Mouse (Mus musculus) heart, postnatal 0 days (tissue): ENCODE results near the gene Atat1. TPM values are rescaled to one million over a fixed set of nuclear protein-coding genes. Genes with fewer than 3 reads are reported as not detected.

Experiments
- ATAC-seq: fragments of 200-750 bp; cut with Nextera tagmentation; 2 replicates; pipeline ENCODE4 v1.8.0; 2017; ENCODE audit warnings: low read depth, moderate number of reproducible peaks, moderate library complexity; ENCODE audit not compliant: insufficient read depth
- DNase-seq: peaks from one replicate; pipeline ENCODE4 v3.0.0-alpha.2; 2016; ENCODE audit warnings: low spot score
- H3K27ac ChIP-seq: fragments of 300-500 bp; sonication (generic); 2 replicates; pipeline ENCODE4 v1.5.1; 2014; ENCODE audit warnings: low read depth, mild to moderate bottlenecking
- H3K27me3 ChIP-seq: fragments of 300-500 bp; sonication (generic); 2 replicates; pipeline ENCODE4 v1.6.1; 2014; ENCODE audit warnings: low read length, mixed read lengths; ENCODE audit not compliant: control insufficient read depth, insufficient read depth
- H3K36me3 ChIP-seq: fragments of 300-500 bp; sonication (generic); replicated peaks from 2 replicates; pipeline ENCODE4 v1.6.1; 2014; ENCODE audit warnings: low read length, mixed read lengths; ENCODE audit not compliant: control insufficient read depth, insufficient read depth
- H3K4me1 ChIP-seq: fragments of 300-500 bp; sonication (generic); 2 replicates; pipeline ENCODE4 v1.6.1; 2014; ENCODE audit warnings: antibody characterized with exemption; ENCODE audit not compliant: control insufficient read depth, insufficient read depth
- H3K4me2 ChIP-seq: fragments of 300-500 bp; sonication (generic); 2 replicates; pipeline ENCODE4 v1.6.1; 2014; ENCODE audit warnings: low read depth, mild to moderate bottlenecking, low read length, moderate library complexity
- H3K4me3 ChIP-seq: fragments of 300-500 bp; sonication (generic); 2 replicates; pipeline ENCODE4 v1.5.1; 2014; ENCODE audit warnings: low read depth, low read length
- H3K9ac ChIP-seq: fragments of 300-500 bp; sonication (generic); replicated peaks from 2 replicates; pipeline ENCODE4 v1.6.1; 2014; ENCODE audit warnings: low read depth, low read length, mixed read lengths
- H3K9me3 ChIP-seq: fragments of 300-500 bp; sonication (generic); replicated peaks from 2 replicates; pipeline ENCODE4 v1.6.1; 2016; ENCODE audit warnings: low read length; ENCODE audit not compliant: control insufficient read depth
- CTCF ChIP-seq: IDR thresholded peaks from 2 replicates; pipeline ENCODE4 v1.5.1; 2016; ENCODE audit warnings: antibody characterized with exemption, control low read depth, low read depth
- EP300 ChIP-seq: IDR thresholded peaks from 2 replicates; pipeline ENCODE4 v1.6.1; 2016; ENCODE audit warnings: antibody characterized with exemption, low read depth
- WGBS: fragments of 180-500 bp; shearing (Covaris S2); extraction: QIAGEN DNeasy Blood & Tissue Kit; methylation state at CpG from one replicate; pipeline ENCODE4 v1.1.7; 2014; 5-methylcytosine and 5-hydroxymethylcytosine counted together
- polyA plus RNA-seq: library from polyadenylated mRNA; unstranded; fragments of >200 nt; fragmentation: Nextera tagmentation; extraction: Ambion mirVana; gene quantifications from 2 replicates; pipeline ENCODE4 v1.2.1, GENCODE M21; 2015
- total RNA-seq: library from RNA; depleted of rRNA; stranded (reverse); fragments of >200 nt; gene quantifications from 2 replicates; pipeline ENCODE4 v1.2.3, GENCODE M21; 2014; ENCODE audit warnings: low replicate concordance

Atat1 gene
- total and polyA plus RNA-seq, 2 experiments from 2014 or later, result 19.1 to 31.0 TPM

DNA sequence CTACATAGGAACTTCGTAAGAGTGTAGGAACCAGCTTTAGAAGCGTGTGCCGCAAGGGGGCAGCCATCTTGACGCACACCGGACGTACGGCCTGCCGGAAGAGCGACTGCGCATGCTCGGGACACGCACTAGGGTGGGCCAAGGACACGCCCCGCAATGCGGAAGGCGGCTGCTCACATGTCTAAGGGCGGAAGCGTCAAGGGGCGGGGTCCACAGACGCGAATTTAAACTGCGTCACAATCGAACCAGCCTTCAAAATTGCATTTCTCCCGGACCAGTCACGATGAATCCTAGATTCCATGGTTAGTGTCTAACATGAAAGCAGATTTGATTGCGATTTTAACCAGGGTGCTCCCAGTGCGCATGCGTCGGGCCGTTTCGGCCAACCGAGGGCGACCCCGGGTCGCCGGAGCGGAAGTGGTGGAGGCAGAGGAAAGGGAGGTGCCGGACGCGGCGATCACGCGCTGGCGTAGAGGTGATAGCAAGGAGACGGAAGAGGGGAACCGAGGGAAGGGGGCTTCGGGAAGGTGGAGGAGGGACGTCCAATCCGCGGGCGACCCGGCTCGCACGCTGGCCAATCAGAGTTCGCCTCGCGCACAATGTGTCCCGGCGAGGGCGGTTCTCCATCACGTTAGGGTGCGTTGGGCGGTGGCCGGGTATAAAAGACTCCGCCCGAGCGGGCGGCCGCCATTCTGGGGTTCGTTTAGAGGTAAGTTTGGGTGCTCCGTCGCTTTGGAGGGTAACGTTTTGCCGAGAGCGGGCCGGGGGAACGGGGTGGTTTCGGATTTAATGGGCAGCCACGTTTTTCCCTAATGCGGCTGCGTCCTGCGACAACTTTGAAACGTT is 6.6 kb upstream of the Atat1 start, which contains the start of the genes Mrps18b and Ppp1r10:
Mrps18b (minus strand) TSS at position 93 of the 846 bp plus-strand sequence.
Ppp1r10 (plus strand) TSS at position 138 of the 846 bp plus-strand sequence.
- TF ChIP-seq EP300 (peak; percentile 98), CTCF (peak; percentile 66)
- H3K4me2 ChIP-seq, result peak within 1 kb of the TSS; percentile 89
- peak within 1 kb of the TSS; percentile 91 for H3K4me3 ChIP-seq
- H3K4me1 ChIP-seq, result peaks cover 18% of the 10 kb centered on the region; the same call in 1 of the 2 replicates
- peak within 1 kb of the TSS; percentile 99 for H3K27ac ChIP-seq
- under 1% methylated on average over 83 of the region's 83 CpGs for WGBS
- H3K9me3 ChIP-seq, result no peaks in the 10 kb centered on the region
- ATAC-seq (peak; percentile 91), DNase-seq (peak; percentile 100)
- H3K36me3 ChIP-seq, result peaks cover 32% of the 10 kb centered on the region
- H3K9ac ChIP-seq, result peak within 1 kb of the TSS; percentile 99
- H3K27me3 ChIP-seq, result no peaks in the 10 kb centered on the region

GRCm38 (mm10) chr17:35915538-35916296 is 5.8 kb upstream of the Atat1 start:
- WGBS, result under 1% methylated on average over 28 of the region's 28 CpGs
- peak; percentile 0; the same call in 1 of the 2 replicates for ATAC-seq
- no peak for TF ChIP-seq EP300
- TF ChIP-seq CTCF, result no peak

DNA sequence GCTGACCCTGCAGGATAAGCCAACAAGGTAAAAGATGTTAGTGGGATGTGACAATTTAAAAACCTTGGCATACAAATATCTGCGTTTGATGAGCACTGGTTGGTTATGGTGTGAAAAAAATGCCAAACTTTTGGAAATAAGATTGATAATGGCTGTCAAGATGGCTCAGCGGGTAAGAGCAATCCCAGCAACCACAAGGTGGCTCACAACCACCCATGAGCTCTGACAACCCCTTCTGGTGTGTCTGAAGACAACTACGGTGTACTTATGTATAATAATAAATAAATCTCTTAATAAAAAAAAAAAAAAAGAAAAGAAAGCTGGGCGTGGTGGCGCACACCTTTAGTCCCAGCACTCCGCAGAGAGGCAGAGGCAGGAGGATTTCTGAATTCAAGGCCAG is 5.1 kb upstream of the Atat1 start:
- TF ChIP-seq CTCF (no peak), EP300 (no peak)
- no peaks in the 10 kb centered on the region for H3K9me3 ChIP-seq
- H3K27me3 ChIP-seq, result no peaks in the 10 kb centered on the region
- peak overlapping the region; percentile 91; the same call in 1 of the 2 replicates for H3K4me3 ChIP-seq
- 78% methylated on average over 6 of the region's 6 CpGs for WGBS
- H3K27ac ChIP-seq, result no peak overlapping the region
- ATAC-seq, result no peak
- no peak for DNase-seq
- H3K4me2 ChIP-seq, result 0 out of 2 replicates have a peak overlapping the region, but pooled peaks have one; percentile 83
- peaks cover 35% of the 10 kb centered on the region for H3K36me3 ChIP-seq
- no peak overlapping the region for H3K9ac ChIP-seq
- H3K4me1 ChIP-seq, result peaks cover 16% of the 10 kb centered on the region; the same call in 1 of the 2 replicates

More at GRCm38 (mm10) chr17:35915538-35916296, 5.8 kb upstream of the Atat1 start:
- Histone ChIP-seq H3K9me3 (no peaks in the 10 kb centered on the region), H3K27ac (peak overlapping the region; percentile 94), H3K27me3 (no peaks in the 10 kb centered on the region), H3K9ac (peak overlapping the region; percentile 99), H3K4me2 (peak overlapping the region; percentile 83), H3K4me1 (peaks cover 18% of the 10 kb centered on the region; the same call in 1 of the 2 replicates), H3K4me3 (peak overlapping the region; percentile 91), H3K36me3 (peaks cover 35% of the 10 kb centered on the region)
- peak; percentile 39 for DNase-seq

GRCm38 (mm10) chr17:35909186-35909918 is 523 bp downstream of the Atat1 start:
- WGBS, result 23% methylated on average over 20 of the region's 20 CpGs
- ATAC-seq (peak; percentile 25), DNase-seq (no peak)
- peak overlapping the region; percentile 64 for H3K4me3 ChIP-seq
- TF ChIP-seq CTCF, result no peak
- no peak for TF ChIP-seq EP300
- H3K9me3 ChIP-seq, result no peaks in the 10 kb centered on the region
- H3K36me3 ChIP-seq, result peaks cover 40% of the 10 kb centered on the region
- peaks cover 10% of the 10 kb centered on the region for H3K4me1 ChIP-seq
- peak overlapping the region; percentile 70 for H3K4me2 ChIP-seq
- peak overlapping the region; percentile 41; the same call in 1 of the 2 replicates for H3K9ac ChIP-seq
- H3K27ac ChIP-seq, result peak overlapping the region; percentile 78
- no peaks in the 10 kb centered on the region for H3K27me3 ChIP-seq

DNA sequence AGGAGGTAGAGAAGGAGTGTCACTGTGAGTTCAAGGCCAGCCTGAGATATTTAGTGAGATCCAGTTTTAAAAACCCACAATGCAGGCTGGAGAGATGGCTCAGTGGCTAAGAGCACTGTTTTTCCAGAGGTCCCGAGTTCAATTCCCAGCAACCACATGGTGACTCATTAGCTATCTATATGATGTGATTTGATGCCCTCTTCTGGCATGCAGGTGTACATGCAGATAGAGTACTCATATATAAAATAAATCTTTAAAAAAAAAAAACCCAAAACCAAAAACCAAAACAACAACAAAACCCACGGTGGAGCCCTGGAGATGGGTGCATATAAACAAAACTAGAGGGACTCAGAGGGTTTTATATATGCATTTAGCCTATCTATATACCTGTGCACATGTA is 2.3 kb downstream of the Atat1 start:
- WGBS, result 66% methylated on average over 2 of the region's 2 CpGs
- no peak for TF ChIP-seq CTCF
- TF ChIP-seq EP300, result no peak
- peaks cover 27% of the 10 kb centered on the region for H3K36me3 ChIP-seq

More for the DNA sequence above, 2.3 kb downstream of the Atat1 start:
- Histone ChIP-seq H3K27me3 (no peaks in the 10 kb centered on the region), H3K27ac (no peak overlapping the region), H3K4me2 (no peak overlapping the region), H3K4me3 (no peak overlapping the region), H3K9me3 (no peaks in the 10 kb centered on the region), H3K4me1 (peaks cover 22% of the 10 kb centered on the region), H3K9ac (no peak overlapping the region)
- DNase-seq (no peak), ATAC-seq (no peak)
